Mouse (Mus musculus): Measurements from ENCODE around the gene Gm9040. TPM values are rescaled to one million over a fixed set of nuclear protein-coding genes. Genes with fewer than 3 reads are reported as not detected.
A peak's percentile ranks its signal among the peaks of the same experiment; 100 is the strongest.
"Not testable (repeated sequence)": the region's sequence is repeated elsewhere in the genome, so short reads cannot be mapped to it uniquely, and the experiment has no call there.

Gm9040 gene
- polyA plus RNA-seq (2015; fragmentation: Nextera tagmentation; extraction: Ambion mirVana) = not detected in 2 replicates

DNA sequence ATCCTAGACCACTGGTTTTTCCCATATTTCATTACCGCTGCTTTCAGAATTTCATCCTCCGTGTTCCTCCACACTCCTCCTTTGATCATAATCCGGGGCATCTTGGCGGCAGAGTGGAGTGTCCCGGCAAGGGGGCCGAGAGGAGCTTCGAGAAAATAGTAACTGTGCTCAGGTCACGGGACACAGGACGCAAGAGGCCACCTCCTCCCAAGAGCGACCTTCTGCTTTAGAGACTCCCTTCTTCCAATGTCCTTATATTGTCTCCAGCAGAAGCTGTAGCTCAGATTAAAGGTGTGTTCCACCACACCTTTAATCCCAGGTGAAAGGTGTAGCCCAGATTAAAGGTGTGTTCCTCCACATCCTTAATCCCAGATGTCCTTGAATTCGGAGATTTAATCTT is at the start of gene Gm9040:
Gene Gm9040, minus strand, starts transcription at position 101 of the 400 bp plus-strand sequence.
- not testable (repeated sequence) for H3K4me3 ChIP-seq; H3K27ac ChIP-seq (replicated peaks); H3K36me3 ChIP-seq; H3K4me1 ChIP-seq; H3K4me2 ChIP-seq (replicated peaks); ATAC-seq (replicated peaks); H3K27me3 ChIP-seq; H3K9me3 ChIP-seq; H3K9ac ChIP-seq (replicated peaks)
- no CpG with 5 or more reads among the region's 11 CpGs for WGBS

DNA sequence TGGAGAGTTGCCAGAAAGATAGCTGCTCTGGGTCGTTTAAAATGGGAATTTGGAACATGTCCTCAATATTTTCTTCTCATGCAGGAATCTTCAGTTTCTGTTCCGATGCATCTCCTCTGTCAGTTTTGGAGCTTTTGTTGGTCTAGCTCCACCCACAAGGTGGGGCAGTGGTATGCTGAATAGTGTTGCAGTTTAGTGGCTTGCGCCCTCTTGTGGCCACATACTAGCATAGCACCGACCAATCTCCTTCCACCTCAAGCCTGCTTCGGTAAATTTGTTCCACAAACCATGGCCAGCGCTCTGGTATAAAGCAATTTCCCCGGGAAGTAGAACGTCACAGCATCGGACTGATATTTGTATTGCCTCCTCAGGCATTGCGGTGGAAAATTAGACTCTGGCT is 43.7 kb upstream of the Gm9040 start:
- H3K4me3 ChIP-seq = peak overlapping the region; percentile 17
- H3K36me3 ChIP-seq = no peaks in the 10 kb centered on the region
- 12% methylated on average over 10 of the region's 10 CpGs for WGBS
- H3K27ac ChIP-seq (replicated peaks) = no peak overlapping the region
- H3K27me3 ChIP-seq = no peaks in the 10 kb centered on the region
- H3K4me1 ChIP-seq = no peaks in the 10 kb centered on the region
- H3K9ac ChIP-seq (replicated peaks) = no peak overlapping the region
- H3K9me3 ChIP-seq = no peaks in the 10 kb centered on the region
- peak; percentile 97 for ATAC-seq (replicated peaks)
- peak overlapping the region; percentile 29 for H3K4me2 ChIP-seq (replicated peaks)

DNA sequence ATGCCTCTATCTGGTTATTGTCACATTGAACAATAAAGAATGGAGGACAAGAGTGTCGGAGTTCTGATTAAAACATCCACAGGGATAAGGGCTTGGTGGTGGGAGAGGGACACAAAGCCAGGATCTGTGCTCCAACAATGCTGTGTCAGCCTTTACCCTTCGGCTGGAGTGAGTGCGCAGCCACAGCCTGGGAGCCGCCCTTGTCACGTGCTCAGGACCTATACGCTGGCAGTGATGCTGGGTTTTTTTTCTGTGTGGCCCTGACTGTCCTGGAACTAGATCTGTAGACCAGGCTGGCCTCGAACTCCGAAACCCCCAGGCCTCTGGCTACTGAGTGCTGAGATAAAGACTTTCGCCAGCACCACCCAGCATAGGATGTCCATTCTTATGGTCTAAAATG is 42.7 kb upstream of the Gm9040 start:
- WGBS = 91% methylated on average over 9 of the region's 9 CpGs
- Histone ChIP-seq H3K4me3 (no peak overlapping the region), H3K4me1 (no peaks in the 10 kb centered on the region), H3K27ac (replicated peaks) (no peak overlapping the region), H3K27me3 (no peaks in the 10 kb centered on the region), H3K9ac (replicated peaks) (no peak overlapping the region), H3K36me3 (no peaks in the 10 kb centered on the region), H3K9me3 (no peaks in the 10 kb centered on the region), H3K4me2 (replicated peaks) (no peak overlapping the region)
- no peak for ATAC-seq (replicated peaks)

DNA sequence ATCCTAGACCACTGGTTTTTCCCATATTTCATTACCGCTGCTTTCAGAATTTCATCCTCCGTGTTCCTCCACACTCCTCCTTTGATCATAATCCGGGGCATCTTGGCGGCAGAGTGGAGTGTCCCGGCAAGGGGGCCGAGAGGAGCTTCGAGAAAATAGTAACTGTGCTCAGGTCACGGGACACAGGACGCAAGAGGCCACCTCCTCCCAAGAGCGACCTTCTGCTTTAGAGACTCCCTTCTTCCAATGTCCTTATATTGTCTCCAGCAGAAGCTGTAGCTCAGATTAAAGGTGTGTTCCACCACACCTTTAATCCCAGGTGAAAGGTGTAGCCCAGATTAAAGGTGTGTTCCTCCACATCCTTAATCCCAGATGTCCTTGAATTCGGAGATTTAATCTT is 27.2 kb upstream of the Gm9040 start, which contains the start of gene Gm9049:
Gene Gm9049, minus strand, starts transcription at position 101 of the 400 bp plus-strand sequence.
- not testable (repeated sequence) for H3K4me3 ChIP-seq; ATAC-seq (replicated peaks); H3K36me3 ChIP-seq; H3K4me2 ChIP-seq (replicated peaks); H3K9ac ChIP-seq (replicated peaks); H3K27ac ChIP-seq (replicated peaks); H3K4me1 ChIP-seq; H3K9me3 ChIP-seq; H3K27me3 ChIP-seq
- WGBS = 100% methylated on average over 1 of the region's 11 CpGs

DNA sequence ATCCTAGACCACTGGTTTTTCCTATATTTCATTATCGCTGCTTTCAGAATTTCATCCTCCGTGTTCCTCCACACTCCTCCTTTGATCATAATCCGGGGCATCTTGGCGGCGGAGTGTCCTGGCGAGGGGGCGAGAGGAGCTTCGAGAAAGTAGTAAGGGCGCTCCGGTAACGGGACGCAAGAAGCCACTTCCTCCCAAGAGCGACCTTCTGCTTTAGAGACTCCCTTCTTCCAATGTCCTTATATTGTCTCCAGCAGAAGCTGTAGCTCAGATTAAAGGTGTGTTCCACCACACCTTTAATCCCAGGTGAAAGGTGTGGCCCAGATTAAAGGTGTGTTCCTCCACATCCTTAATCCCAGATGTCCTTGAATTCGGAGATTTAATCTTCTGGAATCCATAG is 21.8 kb upstream of the Gm9040 start, which contains the start of gene Gm9048:
Gene Gm9048, minus strand, starts transcription at position 101 of the 400 bp plus-strand sequence.
- not testable (repeated sequence) for H3K9me3 ChIP-seq; ATAC-seq (replicated peaks); H3K4me3 ChIP-seq; H3K36me3 ChIP-seq; H3K27me3 ChIP-seq; H3K9ac ChIP-seq (replicated peaks); H3K4me1 ChIP-seq; H3K4me2 ChIP-seq (replicated peaks); H3K27ac ChIP-seq (replicated peaks)
- WGBS = 88% methylated on average over 1 of the region's 14 CpGs

DNA sequence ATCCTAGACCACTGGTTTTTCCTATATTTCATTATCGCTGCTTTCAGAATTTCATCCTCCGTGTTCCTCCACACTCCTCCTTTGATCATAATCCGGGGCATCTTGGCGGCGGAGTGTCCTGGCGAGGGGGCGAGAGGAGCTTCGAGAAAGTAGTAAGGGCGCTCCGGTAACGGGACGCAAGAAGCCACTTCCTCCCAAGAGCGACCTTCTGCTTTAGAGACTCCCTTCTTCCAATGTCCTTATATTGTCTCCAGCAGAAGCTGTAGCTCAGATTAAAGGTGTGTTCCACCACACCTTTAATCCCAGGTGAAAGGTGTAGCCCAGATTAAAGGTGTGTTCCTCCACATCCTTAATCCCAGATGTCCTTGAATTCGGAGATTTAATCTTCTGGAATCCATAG is 16.4 kb upstream of the Gm9040 start, which contains the start of gene Gm9046:
Gene Gm9046, minus strand, starts transcription at position 101 of the 400 bp plus-strand sequence.
- WGBS = no CpG with 5 or more reads among the region's 14 CpGs
- H3K4me3 ChIP-seq; H3K9me3 ChIP-seq; H3K36me3 ChIP-seq; H3K9ac ChIP-seq (replicated peaks); H3K4me2 ChIP-seq (replicated peaks); ATAC-seq (replicated peaks); H3K27ac ChIP-seq (replicated peaks); H3K4me1 ChIP-seq; H3K27me3 ChIP-seq: not testable (repeated sequence)

DNA sequence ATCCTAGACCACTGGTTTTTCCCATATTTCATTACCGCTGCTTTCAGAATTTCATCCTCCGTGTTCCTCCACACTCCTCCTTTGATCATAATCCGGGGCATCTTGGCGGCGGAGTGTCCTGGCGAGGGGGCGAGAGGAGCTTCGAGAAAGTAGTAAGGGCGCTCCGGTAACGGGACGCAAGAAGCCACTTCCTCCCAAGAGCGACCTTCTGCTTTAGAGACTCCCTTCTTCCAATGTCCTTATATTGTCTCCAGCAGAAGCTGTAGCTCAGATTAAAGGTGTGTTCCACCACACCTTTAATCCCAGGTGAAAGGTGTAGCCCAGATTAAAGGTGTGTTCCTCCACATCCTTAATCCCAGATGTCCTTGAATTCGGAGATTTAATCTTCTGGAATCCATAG is 11.0 kb upstream of the Gm9040 start, which contains the start of gene Gm9045:
Gene Gm9045, minus strand, starts transcription at position 101 of the 400 bp plus-strand sequence.
- not testable (repeated sequence) for ATAC-seq (replicated peaks); H3K4me3 ChIP-seq; H3K27me3 ChIP-seq; H3K36me3 ChIP-seq; H3K4me2 ChIP-seq (replicated peaks); H3K27ac ChIP-seq (replicated peaks); H3K4me1 ChIP-seq; H3K9me3 ChIP-seq; H3K9ac ChIP-seq (replicated peaks)
- no CpG with 5 or more reads among the region's 14 CpGs for WGBS

DNA sequence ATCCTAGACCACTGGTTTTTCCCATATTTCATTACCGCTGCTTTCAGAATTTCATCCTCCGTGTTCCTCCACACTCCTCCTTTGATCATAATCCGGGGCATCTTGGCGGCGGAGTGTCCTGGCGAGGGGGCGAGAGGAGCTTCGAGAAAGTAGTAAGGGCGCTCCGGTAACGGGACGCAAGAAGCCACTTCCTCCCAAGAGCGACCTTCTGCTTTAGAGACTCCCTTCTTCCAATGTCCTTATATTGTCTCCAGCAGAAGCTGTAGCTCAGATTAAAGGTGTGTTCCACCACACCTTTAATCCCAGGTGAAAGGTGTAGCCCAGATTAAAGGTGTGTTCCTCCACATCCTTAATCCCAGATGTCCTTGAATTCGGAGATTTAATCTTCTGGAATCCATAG is 5.5 kb upstream of the Gm9040 start, which contains the start of gene Gm9044:
Gene Gm9044, minus strand, starts transcription at position 101 of the 400 bp plus-strand sequence.
- H3K4me3 ChIP-seq; H3K36me3 ChIP-seq; H3K9me3 ChIP-seq; ATAC-seq (replicated peaks); H3K9ac ChIP-seq (replicated peaks); H3K27ac ChIP-seq (replicated peaks); H3K4me1 ChIP-seq; H3K27me3 ChIP-seq; H3K4me2 ChIP-seq (replicated peaks): not testable (repeated sequence)
- WGBS = no CpG with 5 or more reads among the region's 14 CpGs

DNA sequence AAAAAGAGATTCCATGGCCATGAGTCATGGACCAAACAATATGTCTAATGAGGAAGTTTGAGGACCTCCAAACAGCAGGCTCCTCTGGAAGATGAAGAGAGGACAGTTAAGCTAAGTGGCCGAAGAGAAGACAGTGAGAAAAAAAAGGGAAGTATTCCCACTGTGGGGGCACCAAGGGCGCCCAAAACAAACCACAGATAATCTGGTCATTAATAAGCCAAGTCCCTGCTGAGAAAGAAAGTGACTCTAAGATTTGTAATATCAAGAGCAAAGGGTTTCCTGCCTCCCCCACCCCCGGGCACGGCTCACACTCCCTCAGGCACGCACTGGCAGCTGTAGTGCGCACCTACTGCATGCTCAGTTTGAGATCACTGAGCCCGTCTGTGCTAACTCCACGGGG is 7.7 kb downstream of the Gm9040 start:
- Histone ChIP-seq H3K4me3 (no peak overlapping the region), H3K9ac (replicated peaks) (no peak overlapping the region), H3K4me1 (no peaks in the 10 kb centered on the region), H3K36me3 (no peaks in the 10 kb centered on the region), H3K27me3 (no peaks in the 10 kb centered on the region), H3K4me2 (replicated peaks) (no peak overlapping the region), H3K9me3 (no peaks in the 10 kb centered on the region), H3K27ac (replicated peaks) (no peak overlapping the region)
- WGBS = 90% methylated on average over 8 of the region's 8 CpGs
- no peak for ATAC-seq (replicated peaks)

DNA sequence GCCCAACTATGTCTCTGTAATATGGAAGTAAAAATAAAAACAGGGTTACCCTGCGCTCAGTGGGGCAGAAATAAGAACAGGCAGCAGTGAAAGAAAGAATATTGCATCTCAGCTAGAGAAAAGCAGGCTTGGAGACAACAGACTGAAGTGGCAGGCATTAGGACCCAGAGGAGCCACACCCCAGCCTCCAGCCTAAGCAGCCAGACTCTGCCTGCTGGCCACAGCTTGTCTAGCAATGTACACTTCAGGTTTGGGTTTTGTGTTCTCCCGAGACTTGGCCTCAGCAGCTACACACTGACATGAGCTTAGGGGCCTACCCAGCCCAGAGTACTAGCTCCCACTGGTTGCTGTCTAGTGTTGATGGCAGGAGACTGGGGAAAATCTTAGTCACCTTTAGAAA is 24.6 kb downstream of the Gm9040 start:
- H3K4me3 ChIP-seq; H3K9me3 ChIP-seq; H3K4me2 ChIP-seq (replicated peaks); H3K4me1 ChIP-seq; H3K27me3 ChIP-seq; H3K27ac ChIP-seq (replicated peaks); H3K9ac ChIP-seq (replicated peaks); H3K36me3 ChIP-seq; ATAC-seq (replicated peaks): not testable (repeated sequence)
- 45% methylated on average over 2 of the region's 2 CpGs for WGBS

DNA sequence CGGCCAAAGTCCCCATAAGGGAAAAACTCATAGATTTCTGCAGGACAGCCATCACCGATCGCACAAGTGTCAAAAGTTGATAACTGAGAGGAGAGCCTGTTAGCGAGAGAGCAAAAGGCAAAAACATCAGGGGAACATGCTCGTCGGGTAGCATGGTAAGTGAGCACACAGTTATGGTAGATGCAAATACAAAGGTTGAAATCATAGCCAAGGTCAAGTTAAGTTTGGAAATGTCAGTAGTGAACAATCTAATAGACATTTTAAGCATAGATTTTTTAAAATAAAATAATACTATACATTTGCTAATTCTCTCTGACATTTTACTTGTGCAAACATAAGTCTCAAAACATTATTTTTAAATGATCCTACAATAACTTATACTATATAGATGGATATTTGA is 31.8 kb downstream of the Gm9040 start, which contains the start of gene Iltifb:
Gene Iltifb, minus strand, starts transcription at position 101 of the 400 bp plus-strand sequence.
- H3K9me3 ChIP-seq = no peaks in the 10 kb centered on the region
- no peak within 1 kb of the TSS for H3K4me3 ChIP-seq
- H3K36me3 ChIP-seq = no peaks in the 10 kb centered on the region
- H3K4me1 ChIP-seq = no peaks in the 10 kb centered on the region
- no peak for ATAC-seq (replicated peaks)
- no peak within 1 kb of the TSS for H3K9ac ChIP-seq (replicated peaks)
- H3K27ac ChIP-seq (replicated peaks) = no peak within 1 kb of the TSS
- WGBS = 95% methylated on average over 6 of the region's 6 CpGs
- no peaks in the 10 kb centered on the region for H3K27me3 ChIP-seq
- no peak within 1 kb of the TSS for H3K4me2 ChIP-seq (replicated peaks)

DNA sequence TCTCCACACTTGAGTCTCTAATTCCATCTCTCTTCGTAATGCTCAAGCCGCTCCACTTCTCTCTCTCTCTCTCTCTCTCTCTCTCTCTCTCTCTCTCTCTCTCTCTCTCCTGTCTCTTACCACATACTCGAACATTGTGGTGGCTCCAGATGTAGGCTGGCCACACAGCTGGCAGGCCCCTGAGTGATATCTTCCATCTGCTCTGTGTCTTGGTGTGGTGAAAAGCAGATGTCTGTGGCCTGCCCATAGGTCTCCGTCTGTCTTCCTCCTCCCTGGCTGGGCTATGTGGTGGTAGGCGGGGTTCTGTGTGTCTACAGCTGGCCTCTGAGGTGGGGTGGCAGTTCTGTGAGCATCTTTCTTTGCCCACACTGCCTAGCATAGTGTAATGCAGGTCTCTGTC is 43.8 kb downstream of the Gm9040 start:
- H3K4me2 ChIP-seq (replicated peaks); H3K36me3 ChIP-seq; H3K27me3 ChIP-seq; ATAC-seq (replicated peaks); H3K4me1 ChIP-seq; H3K27ac ChIP-seq (replicated peaks); H3K9ac ChIP-seq (replicated peaks); H3K4me3 ChIP-seq; H3K9me3 ChIP-seq: not testable (repeated sequence)
- 88% methylated on average over 3 of the region's 5 CpGs for WGBS

DNA sequence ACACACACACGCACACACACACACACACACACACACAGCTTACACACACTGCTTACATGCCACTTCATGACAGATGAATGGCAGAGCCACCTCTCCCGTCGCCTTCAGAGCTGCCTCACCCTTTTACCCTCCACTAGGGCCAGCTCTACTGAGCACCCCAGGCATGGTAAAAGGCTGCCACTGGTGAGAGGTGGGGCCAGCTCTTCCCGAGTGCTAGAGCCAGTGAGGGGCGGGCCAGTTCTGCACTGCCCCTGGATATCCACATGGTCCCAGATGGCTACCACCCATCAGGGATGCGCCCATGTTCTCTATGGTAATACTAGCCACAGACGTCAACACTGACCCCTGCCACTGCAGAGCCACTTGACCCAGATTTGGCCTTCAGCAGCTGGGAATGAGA is 44.2 kb downstream of the Gm9040 start:
- H3K4me3 ChIP-seq; H3K4me1 ChIP-seq; H3K27me3 ChIP-seq; H3K9me3 ChIP-seq; ATAC-seq (replicated peaks); H3K9ac ChIP-seq (replicated peaks); H3K36me3 ChIP-seq; H3K4me2 ChIP-seq (replicated peaks); H3K27ac ChIP-seq (replicated peaks): not testable (repeated sequence)
- WGBS = 87% methylated on average over 6 of the region's 7 CpGs

Data from forebrain, embryonic 15.5 days (tissue).